Mouse (Mus musculus) lung, adult 2 months (tissue): ENCODE measurements at regions not wholly inside any gene's neighbourhood (a gene's known extent, or its start where the extent isn't known, plus 50 kb on each side); places are given as distances from the start of the nearest gene placed in this dataset.

ENCODE experiments used
- CTCF ChIP-seq: fragments of 200-500 bp; IDR thresholded peaks from 2 replicates; pipeline ENCODE4 v1.5.1; 2011; ENCODE audit warnings: mild to moderate bottlenecking, low read length, control low read depth; ENCODE audit not compliant: insufficient read depth
- POLR2A ChIP-seq: fragments of 200-500 bp; IDR thresholded peaks from 2 replicates; pipeline ENCODE4 v1.6.1; 2011; ENCODE audit warnings: low read depth, mild to moderate bottlenecking, control low read depth, low read length, borderline replicate concordance; ENCODE audit errors: extremely low read depth

GRCm38 (mm10) chr11:56901201-56901600 lies 110.0 kb upstream of the Gria1 start:
- TF ChIP-seq CTCF (no peak), POLR2A (no peak)
